Mouse (Mus musculus) cerebellum, postnatal 4 days (tissue): ENCODE results near the gene Pus10.
"Not testable (repeated sequence)": the region's sequence is repeated elsewhere in the genome, so short reads cannot be mapped to it uniquely, and the experiment has no call there.

Experiments
- DNase-seq, 2 experiments: peaks; one replicate each; pipeline ENCODE4 v3.0.0; 2022; ENCODE audit warnings: low spot score in 2 of 2, mixed read lengths in 1 of 2

Pus10 gene

GRCm38 (mm10) chr11:23758218-23758617, 92.7 kb downstream of the Pus10 start:
- DNase-seq: no peak

GRCm38 (mm10) chr11:23762635-23763034, 97.2 kb downstream of the Pus10 start:
- DNase-seq: no peak

- not testable (repeated sequence) for DNase-seq
These were observed 101.9 kb downstream of the Pus10 start for GRCm38 (mm10) chr11:23767369-23767768.

DNA sequence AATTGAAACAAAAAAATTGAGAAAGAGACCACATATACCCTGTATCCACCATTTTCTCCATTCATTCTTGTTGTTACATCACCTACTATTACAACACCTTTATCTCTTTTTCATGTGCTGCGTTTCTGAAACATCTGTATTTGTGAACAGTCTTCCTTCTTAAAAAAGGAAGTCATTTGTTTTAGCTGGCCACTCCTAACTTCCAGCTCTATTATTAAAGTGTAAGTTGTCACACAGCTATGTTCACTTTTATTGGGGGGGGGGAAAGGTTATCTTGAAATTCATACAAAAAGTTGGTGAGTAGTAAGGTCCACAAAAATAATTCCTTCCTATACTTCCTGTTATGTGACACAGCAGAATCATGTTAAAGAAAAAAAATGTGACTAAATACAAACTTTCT, 102.5 kb downstream of the Pus10 start:
- DNase-seq: no peak

DNA sequence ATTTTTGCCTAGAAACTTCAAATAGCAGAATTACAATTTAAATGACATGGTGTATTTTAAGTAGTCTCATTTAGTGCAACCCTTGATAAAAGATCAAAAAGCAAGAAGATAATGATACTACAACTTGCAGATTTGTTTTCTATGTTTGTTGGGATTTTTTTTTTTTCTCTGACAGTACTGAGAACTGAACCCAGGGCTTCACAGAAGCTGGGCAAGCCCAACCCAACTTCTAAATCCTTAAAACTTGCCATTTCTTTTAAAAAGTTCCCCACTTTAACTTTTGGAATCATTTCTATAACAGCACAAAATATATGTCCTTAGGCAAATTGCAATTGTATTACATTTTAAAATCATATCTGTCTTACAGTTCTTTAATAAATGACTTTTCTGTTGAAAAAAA, 103.6 kb downstream of the Pus10 start:
- DNase-seq: no peak

- DNase-seq: peak in 1 of 2 experiments; percentile 3
These were observed 104.4 kb downstream of the Pus10 start for GRCm38 (mm10) chr11:23769686-23770509.

DNA sequence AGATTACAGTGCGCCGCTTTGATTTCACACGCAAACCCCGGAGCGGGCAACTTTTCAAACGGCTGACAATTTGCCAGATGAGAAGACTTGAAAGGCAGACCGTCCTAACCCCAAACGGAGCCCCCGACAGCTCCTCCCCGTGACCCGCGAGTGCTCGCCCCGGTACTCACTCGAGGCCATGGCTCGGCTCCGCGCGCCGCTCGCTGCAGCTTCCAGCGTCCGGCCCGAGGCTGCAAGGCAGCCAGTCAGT, 105.0 kb downstream of the Pus10 start:
- DNase-seq: no peak

DNA sequence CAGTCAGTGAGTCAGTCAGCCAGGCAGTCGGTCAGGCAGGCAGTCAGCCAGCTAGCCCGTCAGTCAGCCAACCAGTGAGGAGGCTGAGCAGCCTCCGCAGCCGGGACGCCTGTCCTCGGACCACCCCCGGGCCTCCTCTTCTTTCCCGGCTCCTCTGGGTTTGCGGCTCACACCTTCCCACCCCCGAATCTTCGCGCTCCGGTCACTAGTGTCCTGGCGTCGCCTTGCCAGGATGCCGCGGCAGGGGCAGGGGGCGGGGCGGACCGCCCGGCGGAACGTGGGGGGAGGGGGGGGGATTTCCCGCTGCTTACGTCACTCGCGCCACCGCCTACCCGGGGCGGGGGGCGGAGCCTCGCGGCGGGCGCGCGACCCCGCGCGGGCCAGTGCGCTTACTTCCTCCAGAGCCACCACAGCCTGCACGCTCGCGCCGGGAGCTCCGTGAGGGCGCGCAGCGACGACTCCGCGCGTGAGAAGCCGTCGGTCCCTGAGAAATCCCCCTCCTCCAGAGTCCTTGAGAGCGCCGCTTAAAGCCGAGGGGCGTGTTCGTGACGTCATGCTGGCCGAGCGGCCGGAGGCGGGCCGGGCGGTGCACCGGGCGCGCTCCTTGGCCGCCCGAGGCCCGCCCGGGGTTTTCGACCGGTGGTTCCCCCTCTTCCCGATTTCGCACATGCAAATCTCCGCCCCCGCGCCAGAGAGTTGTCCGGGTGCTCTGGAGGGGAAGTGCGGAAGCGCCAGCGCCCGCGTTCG, 105.5 kb downstream of the Pus10 start, which contains the start of gene Rel:
TSS of gene Rel (minus strand) at position 211 of the 747 bp plus-strand sequence.
- peak; percentile 63 to 88 for DNase-seq

GRCm38 (mm10) chr11:23771507-23772097, 106.1 kb downstream of the Pus10 start:
- DNase-seq: no peak

GRCm38 (mm10) chr11:23772471-23772870, 107.0 kb downstream of the Pus10 start:
- DNase-seq: no peak

DNA sequence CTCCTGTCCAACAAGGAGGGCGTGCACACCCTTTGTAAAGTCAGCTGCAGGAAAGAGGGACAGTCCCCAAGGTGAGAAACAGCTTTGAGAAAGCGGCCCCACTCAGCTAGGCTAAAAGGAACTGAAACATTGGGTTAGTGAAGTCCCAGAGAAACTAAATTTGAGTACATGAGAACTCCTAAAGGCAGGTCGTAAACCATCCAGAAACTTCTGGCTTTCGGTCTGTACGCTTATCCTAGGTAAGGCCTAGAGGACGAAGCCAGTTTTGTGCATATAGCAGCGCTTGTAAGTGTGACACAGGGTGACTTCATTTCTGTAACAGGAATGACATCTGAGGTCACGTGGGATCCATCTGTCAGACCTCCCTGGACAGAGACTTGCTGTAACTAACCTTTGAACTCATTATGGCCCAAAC, 113.3 kb downstream of the Pus10 start:
- no peak for DNase-seq

DNA sequence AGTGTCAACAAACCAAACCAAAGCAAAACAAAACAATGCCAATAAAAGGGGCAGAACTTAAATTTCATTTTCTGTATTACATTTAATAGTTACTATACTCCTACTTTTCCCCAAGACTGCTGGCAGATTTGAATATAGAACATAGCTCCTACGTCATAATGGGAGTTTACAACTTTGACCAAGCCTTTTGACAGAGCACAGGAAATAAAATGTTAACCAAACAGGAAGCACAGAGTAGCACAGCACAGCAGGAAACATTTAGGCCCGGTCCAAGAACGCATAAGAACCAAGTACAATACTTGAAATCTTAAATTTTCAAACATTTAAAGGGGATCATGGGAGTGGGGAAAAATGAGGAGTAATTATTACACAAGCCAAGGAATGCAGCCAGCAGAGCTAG, 116.6 kb downstream of the Pus10 start:
- DNase-seq: no peak
